Mouse (Mus musculus) lung, postnatal 0 days (tissue): ENCODE measurements around the gene H2-Ob. TPM values are rescaled to one million over a fixed set of nuclear protein-coding genes. Genes with fewer than 3 reads are reported as not detected.
A peak's percentile ranks its signal among the peaks of the same experiment; 100 is the strongest.

Experiments used
- ATAC-seq: fragments of 200-750 bp; cut with Nextera tagmentation; 2 replicates; pipeline ENCODE4 v1.8.0; 2017; ENCODE audit warnings: moderate library complexity
- DNase-seq: peaks from one replicate; pipeline ENCODE4 v3.0.0-alpha.2; 2016; ENCODE audit warnings: low spot score
- H3K27ac ChIP-seq: fragments of 300-500 bp; sonication (generic); 2 replicates; pipeline ENCODE4 v1.5.1; 2014; ENCODE audit warnings: antibody characterized with exemption, mild to moderate bottlenecking, low read length, mixed read lengths
- H3K27me3 ChIP-seq: fragments of 300-500 bp; sonication (generic); replicated peaks from 2 replicates; pipeline ENCODE4 v1.6.1; 2014; ENCODE audit warnings: low read length, mixed read lengths; ENCODE audit not compliant: insufficient read depth
- H3K36me3 ChIP-seq: fragments of 300-500 bp; sonication (generic); 2 replicates; pipeline ENCODE4 v1.6.1; 2014; ENCODE audit warnings: low read length, mixed read lengths; ENCODE audit not compliant: insufficient read depth
- H3K4me1 ChIP-seq: fragments of 300-500 bp; sonication (generic); 2 replicates; pipeline ENCODE4 v1.6.1; 2014; ENCODE audit warnings: antibody characterized with exemption, low read depth, low read length, mixed read lengths; ENCODE audit not compliant: insufficient read depth
- H3K4me2 ChIP-seq: fragments of 300-500 bp; sonication (generic); replicated peaks from 2 replicates; pipeline ENCODE4 v1.6.1; 2014; ENCODE audit warnings: low read depth, mild to moderate bottlenecking, low read length, moderate library complexity, mixed read lengths
- H3K4me3 ChIP-seq: fragments of 300-500 bp; sonication (generic); 2 replicates; pipeline ENCODE4 v1.5.1; 2014; ENCODE audit warnings: low read depth, low read length
- H3K9ac ChIP-seq: fragments of 300-500 bp; sonication (generic); replicated peaks from 2 replicates; pipeline ENCODE4 v1.6.1; 2014; ENCODE audit warnings: low read depth, mild to moderate bottlenecking
- H3K9me3 ChIP-seq: fragments of 300-500 bp; sonication (generic); 2 replicates; pipeline ENCODE4 v1.6.1; 2016; ENCODE audit warnings: low read length, mixed read lengths
- CTCF ChIP-seq: IDR thresholded peaks from 2 replicates; pipeline ENCODE4 v1.5.1; 2016; ENCODE audit warnings: antibody characterized with exemption, mild to moderate bottlenecking
- EP300 ChIP-seq: IDR thresholded peaks from 2 replicates; pipeline ENCODE4 v1.6.1; 2016; ENCODE audit warnings: antibody characterized with exemption, mild to moderate bottlenecking, control low read depth
- WGBS: fragments of 180-500 bp; shearing (Covaris S2); extraction: QIAGEN DNeasy Blood & Tissue Kit; methylation state at CpG from one replicate; pipeline ENCODE4 v1.1.7; 2014; 5-methylcytosine and 5-hydroxymethylcytosine counted together
- polyA plus RNA-seq: library from polyadenylated mRNA; unstranded; fragments of >200 nt; fragmentation: Nextera tagmentation; extraction: Ambion mirVana; gene quantifications from 2 replicates; pipeline ENCODE4 v1.2.1, GENCODE M21; 2015

The H2-Ob gene
- polyA plus RNA-seq, 1 experiment from 2014 or later: 0.43 TPM

DNA sequence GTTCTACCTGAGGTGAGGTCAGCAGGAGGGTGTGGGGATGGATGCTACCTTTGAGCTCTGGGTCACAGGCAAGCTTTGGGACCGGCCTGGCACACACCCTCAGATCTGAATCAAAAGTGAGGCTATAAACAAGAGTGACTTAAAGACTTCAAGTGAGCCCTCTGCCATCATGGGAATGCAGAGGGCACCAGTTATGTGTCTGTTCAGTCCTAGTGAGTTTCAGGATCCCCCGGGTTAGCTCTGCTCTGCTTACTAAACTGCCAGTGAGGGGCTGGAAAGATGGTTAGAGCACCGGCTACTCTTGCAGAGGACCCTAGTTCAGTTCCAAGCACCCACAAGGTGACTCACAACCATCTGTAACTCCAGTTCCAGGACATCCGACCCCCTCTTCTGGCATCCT lies 53.9 kb downstream of the H2-Ob start:
- no peak overlapping the region for H3K9ac ChIP-seq
- ATAC-seq (no peak), DNase-seq (no peak)
- no peaks in the 10 kb centered on the region for H3K4me1 ChIP-seq
- H3K9me3 ChIP-seq: no peaks in the 10 kb centered on the region
- H3K27me3 ChIP-seq: no peaks in the 10 kb centered on the region
- H3K36me3 ChIP-seq: no peaks in the 10 kb centered on the region
- no peak for TF ChIP-seq CTCF
- no peak for TF ChIP-seq EP300
- H3K4me2 ChIP-seq: no peak overlapping the region
- H3K4me3 ChIP-seq: no peak overlapping the region
- H3K27ac ChIP-seq: no peak overlapping the region
- 79% methylated on average over 4 of the region's 4 CpGs for WGBS

- DNase-seq (no peak), ATAC-seq (no peak)
- Histone ChIP-seq H3K4me3 (no peak overlapping the region), H3K27me3 (no peaks in the 10 kb centered on the region), H3K9me3 (no peaks in the 10 kb centered on the region), H3K4me2 (no peak overlapping the region), H3K9ac (no peak overlapping the region), H3K4me1 (no peaks in the 10 kb centered on the region), H3K27ac (no peak overlapping the region), H3K36me3 (no peaks in the 10 kb centered on the region)
- WGBS: 30% methylated on average over 2 of the region's 2 CpGs
- TF ChIP-seq EP300 (no peak), CTCF (no peak)
Measured at GRCm38 (mm10) chr17:34293533-34293932, 54.8 kb downstream of the H2-Ob start.

DNA sequence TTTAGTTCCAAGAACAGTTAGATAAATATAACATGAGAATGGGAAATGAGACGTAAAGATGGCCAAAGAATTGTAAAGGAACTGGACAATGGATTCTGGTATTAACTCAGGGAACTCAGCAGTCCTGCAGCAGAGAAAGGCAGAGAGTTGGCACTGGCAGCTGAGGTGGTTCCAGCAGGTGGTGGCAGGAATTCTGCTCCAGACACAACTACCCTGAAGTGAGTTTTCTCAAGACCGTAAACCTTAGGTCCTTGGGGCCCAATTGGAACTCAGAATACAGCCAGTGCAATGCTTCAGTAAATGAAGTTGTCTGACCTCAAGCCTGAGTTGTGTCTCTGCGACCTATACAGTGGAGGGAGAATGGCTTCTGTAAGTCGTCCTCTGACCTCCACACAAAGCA lies 55.5 kb downstream of the H2-Ob start:
- 53% methylated on average over 4 of the region's 4 CpGs for WGBS
- TF ChIP-seq EP300 (no peak), CTCF (no peak)
- Histone ChIP-seq H3K36me3 (no peaks in the 10 kb centered on the region), H3K27ac (no peak overlapping the region), H3K4me3 (no peak overlapping the region), H3K9me3 (no peaks in the 10 kb centered on the region), H3K9ac (no peak overlapping the region), H3K27me3 (no peaks in the 10 kb centered on the region), H3K4me1 (no peaks in the 10 kb centered on the region), H3K4me2 (no peak overlapping the region)
- DNase-seq (no peak), ATAC-seq (no peak)

DNA sequence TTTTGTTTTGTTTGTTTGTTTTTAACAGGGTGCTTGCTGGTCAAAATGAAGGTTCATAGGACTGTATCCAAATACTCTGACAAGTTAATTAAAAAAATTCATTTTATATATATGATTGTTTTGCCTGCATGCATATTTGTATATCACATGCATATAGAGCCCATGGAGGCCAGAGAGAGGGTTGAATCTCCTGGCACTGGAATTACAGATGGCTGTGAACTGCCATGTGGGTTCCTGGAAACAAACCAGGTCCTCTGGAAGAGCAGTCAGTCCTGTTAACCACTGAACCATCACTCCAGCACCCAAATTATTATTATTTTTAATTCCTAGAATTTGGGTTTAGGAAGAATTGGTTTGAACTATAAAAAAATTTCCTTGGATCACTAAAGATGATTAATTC lies 56.6 kb downstream of the H2-Ob start:
- no peaks in the 10 kb centered on the region for H3K27me3 ChIP-seq
- TF ChIP-seq CTCF: no peak
- no peak for TF ChIP-seq EP300
- no peaks in the 10 kb centered on the region for H3K36me3 ChIP-seq
- no peaks in the 10 kb centered on the region for H3K4me1 ChIP-seq
- ATAC-seq (no peak), DNase-seq (no peak)
- H3K9me3 ChIP-seq: no peaks in the 10 kb centered on the region
- H3K9ac ChIP-seq: no peak overlapping the region
- no peak overlapping the region for H3K4me2 ChIP-seq
- no peak overlapping the region for H3K27ac ChIP-seq
- no peak overlapping the region for H3K4me3 ChIP-seq

GRCm38 (mm10) chr17:34295891-34296794 lies 57.4 kb downstream of the H2-Ob start:
- 22% methylated on average over 23 of the region's 23 CpGs for WGBS
- ATAC-seq: peak; percentile 76
- DNase-seq: peak; percentile 88
- Histone ChIP-seq H3K27me3 (no peaks in the 10 kb centered on the region), H3K9me3 (no peaks in the 10 kb centered on the region), H3K4me2 (peak overlapping the region; percentile 36; the same call in 1 of the 2 replicates), H3K27ac (no peak overlapping the region), H3K36me3 (no peaks in the 10 kb centered on the region), H3K9ac (no peak overlapping the region), H3K4me1 (no peaks in the 10 kb centered on the region), H3K4me3 (0 out of 2 replicates have a peak overlapping the region, but pooled peaks have one; percentile 8)
- TF ChIP-seq CTCF (no peak), EP300 (no peak)

DNA sequence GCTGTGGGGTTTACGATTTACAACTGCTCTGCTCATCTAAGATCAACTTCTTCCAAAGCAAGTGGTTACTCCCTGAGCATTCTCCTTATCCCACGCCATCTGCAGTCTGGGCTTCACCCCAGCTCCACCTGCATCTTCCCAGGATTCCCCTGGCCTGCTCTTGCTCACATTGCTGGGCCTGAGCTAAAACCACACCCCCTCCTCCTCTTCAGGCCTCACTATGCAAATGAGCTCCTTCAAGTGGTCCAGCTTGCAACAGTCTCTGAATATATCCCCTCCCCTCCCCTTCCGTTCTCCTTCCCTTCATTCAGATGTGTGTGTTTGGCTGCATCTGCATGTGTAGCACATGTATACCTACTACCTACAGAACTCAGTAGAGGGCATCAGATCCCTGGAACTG lies 60.7 kb downstream of the H2-Ob start:
- WGBS: 48% methylated on average over 3 of the region's 3 CpGs
- Histone ChIP-seq H3K36me3 (no peaks in the 10 kb centered on the region), H3K4me2 (no peak overlapping the region), H3K4me1 (no peaks in the 10 kb centered on the region), H3K27me3 (no peaks in the 10 kb centered on the region), H3K9ac (no peak overlapping the region), H3K4me3 (no peak overlapping the region), H3K9me3 (no peaks in the 10 kb centered on the region), H3K27ac (no peak overlapping the region)
- ATAC-seq (no peak), DNase-seq (no peak)
- TF ChIP-seq CTCF: no peak
- no peak for TF ChIP-seq EP300
